Mouse (Mus musculus) adrenal gland, postnatal 25 days (tissue): ENCODE results near the gene Dlg3. TPM values are rescaled to one million over a fixed set of nuclear protein-coding genes. Genes with fewer than 3 reads are reported as not detected.

Source experiments
- DNase-seq: peaks from one replicate; pipeline ENCODE4 v3.0.0; 2021; ENCODE audit warnings: mixed read lengths
- long read RNA-seq: library from polyadenylated mRNA; stranded (forward); transcript quantifications from one replicate; pipeline ENCODE4 v2.0.0, GENCODE M21; 2021
- total RNA-seq: library from RNA; stranded (reverse); gene quantifications from 2 replicates; pipeline ENCODE4 v1.2.3, GENCODE M21; 2021

The Dlg3 gene
- total RNA-seq, result 28.6 and 34.8 TPM in 2 replicates
- long read RNA-seq, transcript Dlg3-203 (14 exons, 3,692 nt), result minor isoform, 8 of 59 reads
- long read RNA-seq, transcript Dlg3-208 (12 exons, 3,316 nt), result major isoform, 38 of 59 reads
- long read RNA-seq, partial matches to known transcripts, result 11 of 59 reads
- long read RNA-seq, other reads (novel, unspliced or antisense), result 2 of 59 reads

DNA sequence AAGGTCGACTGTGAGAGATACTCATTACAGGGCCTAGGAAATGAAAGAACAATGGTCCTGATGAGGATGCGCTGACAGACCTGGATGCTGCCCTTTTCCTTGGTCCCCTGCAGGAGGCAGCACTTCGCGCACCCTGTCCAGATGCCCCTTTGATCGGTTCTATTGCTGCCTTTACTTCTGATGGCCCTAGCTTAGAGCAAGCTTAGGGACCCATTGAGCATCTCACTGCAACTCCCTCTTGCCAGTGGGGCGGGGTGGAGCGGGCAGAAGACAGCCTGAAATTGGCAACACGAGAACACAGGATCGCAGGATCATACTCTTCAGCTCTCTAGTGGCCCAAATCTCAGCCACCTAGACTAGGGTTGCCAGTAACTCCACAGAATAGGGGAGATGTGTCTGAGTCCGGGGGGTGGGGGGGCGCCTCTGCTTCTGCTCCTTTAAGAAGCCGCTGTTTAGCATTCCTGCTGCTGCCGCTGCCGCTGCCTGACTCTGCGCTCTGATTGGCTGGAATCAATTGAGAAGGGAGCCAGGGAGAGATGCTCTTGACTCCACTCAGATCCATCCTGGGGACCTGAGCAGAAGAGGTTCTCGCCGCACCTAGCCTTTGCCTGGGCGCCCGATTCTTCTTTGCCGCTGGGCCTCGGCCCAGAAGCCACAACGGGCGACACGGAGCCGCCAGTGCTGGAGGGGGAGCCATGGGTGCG is at the start of gene Dlg3:
Dlg3 (plus strand) TSS at position 542 of the 704 bp plus-strand sequence.
- DNase-seq, result no peak

DNA sequence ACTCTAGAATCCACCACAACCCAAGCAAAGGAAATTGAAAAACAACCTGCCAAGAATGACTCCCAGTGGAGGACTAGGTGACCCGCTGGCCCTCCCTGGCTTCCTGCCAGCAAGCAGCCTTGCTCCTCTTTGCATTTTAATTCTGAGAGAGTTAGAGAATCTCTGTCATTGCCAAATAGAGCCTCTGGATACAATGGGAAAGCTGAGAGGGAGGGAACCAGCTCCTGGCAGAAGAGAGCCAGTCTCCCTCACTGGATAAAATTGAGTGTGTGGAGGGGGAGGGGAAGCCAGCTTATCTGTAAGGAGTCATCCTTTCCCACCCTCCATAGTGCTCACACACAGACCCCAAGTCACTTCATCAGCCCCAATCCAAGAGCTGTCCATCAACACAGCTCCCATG is 38.6 kb upstream of the Dlg3 start:
- peak; percentile 43 for DNase-seq

DNA sequence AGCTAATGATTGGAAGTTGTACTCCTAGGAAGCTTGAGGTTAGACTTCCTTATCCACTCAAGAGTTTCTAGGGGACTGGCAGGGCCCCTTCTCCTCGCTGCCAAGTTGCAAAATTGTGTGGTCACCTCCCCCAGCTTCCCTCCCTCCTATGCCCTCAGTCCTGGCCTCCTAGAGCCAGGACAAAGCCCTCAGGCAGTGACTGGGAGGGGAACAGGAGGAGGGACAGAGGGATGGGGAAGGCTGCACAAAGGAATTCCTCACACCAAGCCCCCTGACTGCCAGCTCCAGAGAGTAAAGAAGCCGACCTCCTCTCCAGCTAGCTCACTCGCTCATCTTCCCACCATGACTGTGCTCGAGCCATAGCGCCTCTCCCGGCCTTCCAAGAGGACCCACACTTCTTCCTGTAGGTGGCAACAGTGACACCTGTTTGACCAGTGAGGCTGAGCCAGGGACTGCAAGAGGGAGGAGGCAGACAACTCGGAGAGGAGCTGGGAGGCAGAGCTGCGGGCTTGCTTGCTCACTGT is 37.8 kb upstream of the Dlg3 start, which contains the start of gene Gdpd2:
Gdpd2 (plus strand) TSS at position 209 of the 524 bp plus-strand sequence.
- no peak for DNase-seq

DNA sequence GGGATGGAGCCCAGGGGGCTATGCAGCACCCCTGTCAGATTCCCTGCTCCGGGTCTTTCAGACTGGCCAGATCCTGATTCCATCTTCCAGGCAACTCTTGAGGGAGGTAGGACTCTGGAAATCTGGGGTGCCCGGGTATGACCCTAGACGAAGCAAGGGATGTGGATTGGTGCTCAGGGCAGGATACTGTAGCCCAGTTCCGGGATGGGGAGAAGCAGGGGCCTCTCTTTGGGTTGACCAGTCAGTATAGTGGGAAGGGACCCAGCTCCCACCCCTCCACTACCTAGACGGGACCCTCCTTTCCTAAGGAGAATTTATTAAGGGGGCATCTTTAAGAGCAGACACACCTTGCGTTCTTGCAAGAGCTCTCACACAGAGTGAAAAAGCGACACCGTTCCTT is 37.3 kb upstream of the Dlg3 start:
- DNase-seq, result no peak

DNA sequence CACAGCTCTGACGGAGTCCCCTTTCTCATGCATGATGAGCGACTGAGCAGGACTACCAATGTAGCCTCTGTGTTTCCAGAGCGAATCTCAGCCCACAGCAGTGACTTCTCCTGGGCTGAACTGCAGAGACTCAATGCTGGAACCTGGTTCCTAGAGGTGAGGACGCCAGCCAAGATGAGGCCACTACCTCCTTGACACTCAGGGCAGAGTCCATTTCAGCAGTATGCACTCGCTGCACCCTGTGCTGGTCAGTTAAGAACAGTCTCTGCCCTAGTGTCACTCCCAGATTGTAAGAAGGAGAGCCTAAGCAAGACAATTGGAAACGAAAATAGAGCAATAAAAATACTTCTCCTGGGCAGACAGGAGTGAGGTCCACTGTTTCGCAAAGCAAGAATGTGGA is 33.2 kb upstream of the Dlg3 start:
- no peak for DNase-seq

DNA sequence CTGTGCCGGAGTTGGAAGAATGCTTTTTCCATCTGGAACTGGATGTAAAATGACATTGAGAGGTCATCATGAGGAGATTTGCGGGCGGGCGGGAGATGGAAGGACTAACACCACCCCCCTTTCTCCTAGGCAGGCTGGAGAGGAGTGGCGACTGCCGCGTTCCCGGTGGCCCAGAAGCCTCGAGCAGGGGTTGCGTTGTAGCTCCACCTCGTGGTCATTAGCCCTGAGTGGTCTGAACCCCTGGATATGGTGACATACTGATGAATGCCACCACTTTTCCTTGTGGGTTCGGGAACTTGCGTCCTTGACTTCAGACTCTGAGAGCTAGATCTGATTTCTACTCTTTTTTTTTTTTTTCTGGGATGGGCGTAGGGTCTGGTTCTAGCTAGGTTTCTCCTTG is 28.6 kb upstream of the Dlg3 start:
- peak; percentile 67 for DNase-seq

DNA sequence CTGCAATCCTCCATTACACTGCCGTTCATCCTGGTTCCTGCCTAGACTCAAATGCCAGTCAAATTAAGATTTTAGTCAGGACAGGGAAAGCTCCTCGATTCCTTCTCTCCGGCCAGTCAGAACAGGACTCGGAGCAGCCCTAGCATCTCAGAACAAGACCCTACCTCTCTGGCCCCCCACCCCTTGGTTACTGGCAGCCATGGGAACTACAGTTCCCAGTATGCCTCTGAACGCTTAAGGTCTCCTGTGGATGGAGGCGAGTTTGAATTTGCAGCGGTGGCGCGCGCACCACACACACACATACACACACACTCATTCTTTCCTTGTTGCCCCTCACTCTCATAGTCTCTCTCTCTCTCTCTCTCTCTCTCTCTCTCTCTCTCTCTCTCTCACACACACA is 28.1 kb upstream of the Dlg3 start:
- no peak for DNase-seq

DNA sequence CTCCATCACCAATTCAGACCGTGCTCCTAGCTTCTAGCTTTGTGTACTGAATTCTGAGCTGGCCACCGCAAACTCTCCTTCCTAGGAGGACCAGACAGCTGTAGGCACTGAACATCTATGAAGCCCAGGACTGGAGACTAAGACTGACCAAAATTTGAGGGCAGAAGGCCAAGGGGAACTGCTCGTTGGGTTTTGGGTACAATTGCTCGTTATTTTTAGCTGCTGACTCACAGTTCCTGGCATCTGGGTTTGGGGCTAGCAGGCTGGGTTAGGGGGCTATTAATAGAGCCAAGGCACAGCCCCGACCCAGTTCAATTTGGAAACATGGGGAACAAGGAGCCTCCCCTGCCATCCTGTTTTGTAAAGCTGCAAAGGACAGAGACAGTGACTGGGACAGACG is 26.7 kb upstream of the Dlg3 start:
- no peak for DNase-seq

DNA sequence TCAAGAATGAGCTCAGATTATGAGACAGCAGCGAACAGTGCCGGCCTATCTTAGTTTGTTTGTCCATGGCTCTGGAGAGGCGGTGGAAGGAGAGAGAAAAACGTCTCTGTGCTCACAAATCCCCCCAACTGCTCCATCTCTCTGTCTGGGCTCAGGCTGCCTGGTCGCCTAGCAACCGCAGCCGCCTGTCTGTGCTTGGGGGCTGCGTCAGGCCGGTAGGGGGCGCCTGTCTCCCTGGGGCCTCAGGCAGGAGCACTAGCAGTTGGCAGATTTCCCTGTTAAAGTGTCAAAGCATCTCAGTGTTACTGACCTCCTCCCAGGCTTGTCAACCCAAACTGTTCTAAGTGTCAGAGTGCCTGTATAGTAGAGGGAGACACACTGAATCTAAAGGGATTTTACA is 25.6 kb upstream of the Dlg3 start:
- DNase-seq, result peak; percentile 37

DNA sequence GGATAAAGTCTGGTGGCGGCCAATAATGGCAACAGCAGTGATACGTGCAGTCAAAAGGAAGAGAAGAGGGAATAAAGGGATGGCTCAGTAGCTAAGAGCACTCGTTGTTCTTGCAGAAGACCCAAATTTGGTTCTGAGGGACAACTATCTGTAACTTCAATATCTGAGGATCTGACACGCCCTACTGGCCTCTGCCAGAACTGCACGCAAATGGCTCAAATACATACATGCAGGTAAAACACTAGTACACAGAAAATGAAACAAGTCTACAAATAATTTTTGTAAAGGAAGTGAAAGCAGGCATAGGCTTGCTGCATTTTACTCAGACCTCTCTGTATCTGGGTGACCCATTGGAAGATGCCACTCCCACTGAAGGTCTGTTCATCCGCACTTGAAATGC is 1.7 kb upstream of the Dlg3 start:
- no peak for DNase-seq

DNA sequence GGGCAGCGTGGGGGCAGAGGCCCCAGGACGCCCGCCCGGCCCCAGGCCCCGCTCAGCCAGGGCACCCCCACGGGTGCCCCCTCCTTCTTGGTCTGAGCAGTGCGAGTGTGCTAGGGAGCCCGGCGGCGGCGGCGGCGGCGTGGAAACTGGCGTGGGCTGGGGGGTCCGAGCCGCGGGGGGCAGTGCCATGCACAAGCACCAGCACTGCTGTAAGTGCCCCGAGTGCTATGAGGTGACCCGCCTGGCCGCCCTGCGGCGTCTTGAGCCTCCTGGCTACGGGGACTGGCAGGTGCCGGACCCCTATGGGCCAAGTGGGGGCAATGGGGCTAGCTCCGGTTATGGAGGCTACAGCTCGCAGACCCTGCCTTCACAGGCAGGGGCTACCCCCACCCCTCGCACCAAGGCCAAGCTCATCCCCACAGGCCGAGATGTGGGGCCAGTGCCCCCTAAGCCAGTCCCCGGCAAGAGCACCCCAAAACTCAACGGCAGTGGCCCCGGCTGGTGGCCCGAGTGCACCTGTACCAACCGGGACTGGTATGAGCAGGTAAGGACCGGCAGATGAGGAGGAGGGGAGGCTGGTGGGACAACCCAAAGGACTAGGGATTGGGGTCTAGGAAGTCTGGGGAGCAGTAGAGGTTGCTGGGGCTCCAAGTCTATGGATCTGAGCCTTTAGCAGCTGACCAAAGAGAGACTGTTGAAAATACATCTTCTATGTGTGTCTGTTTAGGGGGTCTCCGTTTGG is 534 bp downstream of the Dlg3 start:
- DNase-seq, result no peak

DNA sequence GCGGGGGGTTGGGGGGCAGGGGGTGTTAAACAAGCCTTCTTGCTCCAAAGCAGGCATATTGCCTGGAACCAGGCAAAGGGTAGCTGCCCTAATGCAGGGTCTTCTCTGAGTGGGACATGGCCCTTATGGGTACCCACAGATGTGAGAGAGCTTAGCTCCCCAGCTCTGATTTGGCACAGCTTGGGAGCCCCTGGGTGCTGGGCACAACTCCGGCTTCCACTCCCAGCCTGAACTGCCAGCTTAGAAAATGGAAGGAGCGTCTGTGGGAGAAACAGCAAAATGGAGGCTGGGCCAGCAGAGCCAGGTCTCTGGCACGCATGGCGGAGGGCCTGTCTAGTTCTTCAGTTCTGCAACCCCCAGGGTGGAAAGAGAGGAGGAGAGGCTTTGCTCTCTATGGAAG is 1.8 kb downstream of the Dlg3 start:
- DNase-seq, result no peak

DNA sequence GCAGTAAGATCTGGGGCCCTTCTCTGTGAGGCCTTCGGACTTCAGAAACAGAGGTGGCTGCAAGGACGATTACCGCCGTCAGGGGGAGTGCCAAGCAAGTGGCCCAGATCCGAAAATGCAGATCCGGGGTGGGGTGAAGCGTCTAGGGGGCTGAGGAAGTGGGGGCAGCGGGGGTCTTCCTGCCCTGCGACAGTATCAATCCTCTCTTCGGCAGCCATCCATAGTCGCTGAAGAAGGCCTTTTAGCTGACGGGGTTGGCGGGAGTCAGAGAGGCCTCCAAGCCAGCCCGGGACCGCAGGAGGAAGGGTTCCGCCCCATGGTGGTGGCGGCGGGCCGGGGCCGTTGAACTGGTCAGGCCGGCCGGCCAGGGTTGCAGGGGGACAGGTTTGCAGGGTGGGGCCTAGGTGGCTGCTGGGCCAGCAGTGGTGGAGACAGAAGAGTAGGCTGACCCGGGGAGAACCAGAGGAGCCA is 6.9 kb downstream of the Dlg3 start:
- DNase-seq, result peak; percentile 70

DNA sequence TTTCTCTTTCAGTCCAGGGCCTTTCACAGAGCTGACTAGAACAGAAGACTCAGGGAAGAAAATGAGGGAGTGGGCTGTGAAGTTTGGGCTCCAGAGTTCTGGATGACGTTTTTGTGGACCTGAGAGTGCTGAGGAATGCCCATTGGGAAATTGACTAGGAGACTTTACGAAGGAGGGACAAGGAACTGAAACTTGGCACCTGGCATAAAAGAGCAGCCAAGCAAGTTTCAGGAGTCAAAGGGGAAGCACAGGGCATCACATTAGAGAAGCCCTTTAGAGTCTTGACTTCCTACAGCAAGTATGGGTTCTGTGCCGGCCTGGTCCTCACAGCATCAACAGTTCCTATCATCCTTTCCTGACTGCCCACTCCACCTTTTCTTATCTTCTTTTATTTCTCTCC is 7.9 kb downstream of the Dlg3 start:
- DNase-seq, result no peak

DNA sequence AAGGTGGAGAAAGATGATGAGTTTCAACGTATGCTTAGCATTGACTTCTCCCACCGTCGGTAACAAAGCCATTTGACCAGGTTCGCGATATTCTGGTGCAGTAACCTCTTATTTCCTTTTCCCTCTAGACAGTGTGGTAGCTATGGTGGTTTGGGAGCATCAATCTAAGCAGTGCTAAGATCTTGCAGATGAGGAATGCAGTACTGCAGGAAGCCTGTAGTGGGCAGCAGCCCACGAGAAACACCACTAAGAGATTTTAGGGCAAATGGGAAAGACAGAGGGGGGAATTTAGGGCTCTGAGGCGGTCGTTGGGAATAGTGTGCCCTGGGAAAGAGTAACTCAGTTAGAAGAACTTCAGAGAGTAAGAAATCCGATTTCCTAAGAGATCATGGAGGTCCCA is 9.0 kb downstream of the Dlg3 start:
- DNase-seq, result peak; percentile 51

DNA sequence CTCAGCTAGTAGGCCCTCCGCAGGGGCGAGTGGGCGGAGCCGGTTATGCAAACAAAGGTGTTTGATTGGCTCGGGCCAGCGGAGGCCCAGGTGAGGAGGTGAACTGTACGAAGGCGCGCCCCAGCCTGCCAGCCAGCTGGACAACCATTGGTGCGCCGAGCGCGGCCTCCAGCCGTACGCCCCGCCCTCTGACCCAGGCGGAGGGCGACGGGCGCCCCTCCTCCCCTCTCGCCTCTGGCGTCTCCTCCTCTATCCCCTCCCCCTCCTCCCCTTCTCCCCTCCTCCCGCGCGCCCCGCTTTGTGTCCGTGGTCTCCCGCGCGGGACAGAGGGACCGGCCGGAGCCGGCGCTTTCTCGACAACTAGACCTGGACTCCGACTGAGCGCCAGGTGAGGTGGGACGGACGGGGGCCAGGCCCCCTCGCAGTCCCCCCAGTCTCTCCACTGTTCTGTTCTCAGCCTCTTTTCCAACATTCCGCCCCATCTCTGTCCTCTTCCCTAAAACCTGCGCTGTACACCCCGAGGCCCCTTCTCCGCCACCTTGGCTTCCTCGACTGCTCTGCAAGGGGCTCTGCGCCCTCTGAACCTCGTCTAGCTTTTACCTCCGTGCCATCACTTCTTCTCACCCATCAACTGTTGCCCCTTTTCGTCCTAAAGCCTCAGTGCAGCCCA is 9.6 kb downstream of the Dlg3 start:
- DNase-seq, result peak; percentile 78

DNA sequence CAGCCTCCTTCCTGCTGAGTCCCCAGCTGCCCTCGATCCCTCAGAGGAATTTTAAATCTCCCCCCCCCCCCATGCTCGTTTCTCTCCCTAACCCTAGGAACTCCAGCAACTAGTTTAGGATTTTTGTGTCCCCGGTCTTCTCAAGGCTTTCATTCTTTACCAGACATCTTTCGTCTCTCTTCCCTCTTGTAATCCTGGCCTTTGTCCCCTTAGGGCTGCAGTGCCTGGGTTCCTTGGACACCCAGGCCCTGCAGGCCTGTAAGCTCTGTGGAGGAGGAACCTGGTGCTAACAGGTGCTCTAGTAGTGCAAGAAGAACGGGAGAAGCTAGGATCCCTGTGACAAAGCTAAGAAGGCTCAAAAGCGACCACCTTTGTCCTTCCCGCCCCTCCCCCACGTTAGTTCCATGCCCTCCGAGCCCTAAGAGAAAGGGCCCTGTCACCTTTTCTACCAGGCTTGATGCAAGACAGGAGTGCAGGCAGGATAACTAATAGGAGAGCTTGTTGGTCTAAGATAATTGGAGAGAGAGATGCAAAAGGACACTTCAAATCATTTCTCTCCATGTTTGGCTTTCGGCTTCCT is 10.2 kb downstream of the Dlg3 start:
- DNase-seq, result no peak

DNA sequence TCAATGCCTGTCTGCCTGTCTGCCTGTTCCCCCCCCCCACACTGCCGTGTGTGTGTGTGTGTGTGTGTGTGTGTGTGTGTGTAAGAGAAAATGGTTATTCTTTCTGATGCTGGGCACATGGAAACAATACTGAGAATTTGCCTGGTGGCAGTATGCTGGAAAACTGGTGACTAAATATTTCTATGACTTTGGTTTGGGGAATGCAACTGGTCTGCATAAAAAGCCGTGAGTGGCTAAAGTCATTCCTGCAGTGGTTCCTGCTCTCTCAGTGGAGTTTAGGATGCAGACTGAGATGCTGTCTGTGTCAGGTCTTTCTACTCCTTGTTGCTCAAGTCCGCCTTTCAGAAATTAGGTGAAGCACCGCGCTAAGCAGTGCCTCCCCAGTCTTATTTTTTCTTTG is 10.9 kb downstream of the Dlg3 start:
- DNase-seq, result no peak

DNA sequence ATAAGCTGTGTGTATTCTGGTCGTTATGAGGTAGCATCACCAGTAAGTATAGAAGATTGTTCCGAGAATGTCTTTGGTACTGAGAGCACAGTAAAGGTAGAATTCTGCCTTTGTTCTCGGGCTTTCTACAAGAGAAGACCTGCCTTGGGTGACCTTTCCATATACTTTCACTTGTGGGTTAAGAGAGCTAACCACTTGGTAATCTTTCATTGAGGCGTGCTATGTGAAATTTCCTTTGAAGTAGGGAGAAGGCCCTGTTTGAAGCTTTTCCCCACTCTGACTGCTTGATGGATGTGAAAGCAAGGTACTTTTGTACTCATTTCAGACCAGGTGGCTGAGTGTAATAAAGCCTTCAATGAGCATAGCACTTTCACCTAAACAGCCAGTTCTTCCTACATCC is 21.8 kb downstream of the Dlg3 start:
- DNase-seq, result no peak

DNA sequence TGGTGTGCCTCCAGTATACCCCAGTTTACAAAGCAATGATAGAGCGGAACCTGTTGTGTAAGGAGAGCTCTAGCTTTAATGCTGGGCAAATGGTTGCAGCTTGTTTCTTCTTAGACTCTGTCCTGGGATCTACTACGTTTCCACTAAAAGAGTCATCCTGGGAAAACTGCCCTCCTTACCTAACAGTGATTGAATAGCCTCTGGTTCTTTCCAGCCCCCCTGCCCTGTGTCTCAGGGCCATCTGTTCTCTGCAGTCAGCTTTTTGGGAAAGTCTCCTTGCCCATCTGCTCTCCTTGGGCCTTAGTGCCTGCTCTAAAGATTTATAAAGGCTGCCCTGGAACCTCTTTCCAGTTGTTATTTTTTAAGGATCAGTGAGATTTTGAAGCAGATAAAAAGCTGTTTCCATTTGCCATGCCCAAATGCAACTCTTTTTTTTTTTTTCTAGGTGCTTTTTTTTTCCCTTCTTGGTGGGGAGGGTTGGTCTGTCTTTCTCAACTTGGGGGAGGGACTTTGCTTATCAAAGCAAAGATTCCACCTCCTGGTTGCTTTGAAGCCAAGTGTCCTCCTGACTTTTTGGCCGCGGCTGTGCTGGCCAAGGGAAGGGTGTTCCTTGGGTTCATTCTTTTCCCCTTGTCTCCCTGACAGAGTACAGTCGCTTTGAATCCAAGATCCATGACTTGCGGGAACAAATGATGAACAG is 28.7 kb downstream of the Dlg3 start:
- no peak for DNase-seq

DNA sequence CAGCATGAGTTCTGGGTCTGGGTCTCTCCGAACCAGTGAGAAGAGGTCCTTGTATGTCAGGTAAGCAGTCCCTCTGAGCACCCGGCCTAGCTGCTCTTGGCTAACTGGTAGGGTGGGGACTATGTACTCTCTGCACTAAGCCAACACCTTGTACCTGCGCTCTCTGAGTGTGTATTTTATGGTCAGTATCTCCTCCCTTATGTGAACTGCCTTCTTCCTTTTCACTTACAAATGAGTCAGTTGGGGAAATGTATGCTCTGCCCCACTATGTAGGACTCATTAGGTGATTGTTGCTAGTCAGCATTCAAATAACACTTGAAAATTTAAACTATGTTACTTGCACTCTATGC is 29.2 kb downstream of the Dlg3 start:
- no peak for DNase-seq

DNA sequence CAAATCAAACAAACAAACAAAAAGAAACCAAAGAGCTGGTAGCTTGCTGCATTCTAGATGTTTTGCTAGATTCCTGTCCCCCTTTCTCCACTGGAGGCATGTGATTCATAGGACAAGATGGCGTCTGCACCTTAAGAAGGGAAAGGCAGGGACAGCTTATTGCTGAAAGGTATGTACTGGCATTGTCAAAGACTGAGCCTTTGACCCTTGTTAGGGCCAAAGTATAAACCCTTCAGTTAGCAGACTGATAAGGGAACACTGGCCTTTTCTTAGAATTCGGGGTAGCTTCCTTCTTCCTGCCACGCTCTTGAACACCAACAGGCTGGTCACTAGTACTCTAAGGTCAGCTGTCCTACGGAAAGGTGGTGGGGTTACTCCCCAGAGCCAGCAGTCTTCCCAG is 29.8 kb downstream of the Dlg3 start:
- no peak for DNase-seq
